7 mouse cellular contexts compared by ENCODE assay signal in genomic region chr5:118513629-118514526, GRCm38 (mm10). TPM values are rescaled to one million over a fixed set of nuclear protein-coding genes. Genes with fewer than 3 reads are reported as not detected.
DNase-seq lines count a peak whose midpoint lies in the region; ATAC-seq lines count a peak whose summit lies in the region.

No protein-coding gene starts in this region.

- DNase-seq in adrenal gland, adult 8-10 months, result peak; percentile 25
- DNase-seq in embryo, embryonic 10.5 days (ENCODE audit: low spot score), result peak; percentile 71
- peak; percentile 88 for DNase-seq in gastrocnemius, postnatal 25 days
- peak; percentile 39 to 40 for DNase-seq in left cerebral cortex, adult 8-10 months (ENCODE audit: low spot score in 2 of 2)
- peak; percentile 56 to 74 for DNase-seq in lung, postnatal 4 days
- peak; percentile 43 to 66 for DNase-seq in right cerebral cortex, adult 2 months (ENCODE audit: low spot score in 2 of 2)

- ATAC-seq in inflammation-experienced regulatory T-cells, adult 6 months, result peak; percentile 60

RNA-seq across cellular contexts. Expression of gene Med13l, which starts 46.6 kb away (rescaled TPM):
- 10 to 100 TPM; 30.6 to 46.4 (median 40.2) TPM for total RNA-seq in adrenal gland, adult 8-10 months (2022)
- 10 to 100 TPM; 19.7 to 22.7 TPM for total RNA-seq in gastrocnemius, postnatal 25 days (2021)
- polyA plus RNA-seq in inflammation-experienced regulatory T-cells, adult 6 months (2017; shearing (Covaris generic)), result 10 to 100 TPM; 12.0 to 28.2 (median 22.7) TPM
- total RNA-seq in left cerebral cortex, adult 8-10 months (2022), result 100 to 1,000 TPM in 2 of 4 experiments, 10 to 100 TPM in 2; 91.8 to 110 (median 101) TPM

Comparison
In these comparisons a context has a peak if more than half of its experiments do, and no peak if none do; other contexts are left out.
1. Peak in every context shown above with its lines: DNase-seq and ATAC-seq.
2. DNase-seq: peak in every context shown above with its lines; median percentile 88 in gastrocnemius, postnatal 25 days; 71 in embryo, embryonic 10.5 days; 65 in lung, postnatal 4 days; 54 in right cerebral cortex, adult 2 months; 40 in left cerebral cortex, adult 8-10 months; 25 in adrenal gland, adult 8-10 months.